Mouse (Mus musculus) adrenal gland, postnatal 25 days (tissue): ENCODE measurements around the gene Gm9936. TPM values are rescaled to one million over a fixed set of nuclear protein-coding genes. Genes with fewer than 3 reads are reported as not detected.
"Not testable (repeated sequence)": the region's sequence is repeated elsewhere in the genome, so short reads cannot be mapped to it uniquely, and the experiment has no call there.

ENCODE experiments used
- DNase-seq: peaks from one replicate; pipeline ENCODE4 v3.0.0; 2021; ENCODE audit warnings: mixed read lengths
- long read RNA-seq: library from polyadenylated mRNA; stranded (forward); transcript quantifications from one replicate; pipeline ENCODE4 v2.0.0, GENCODE M21; 2021
- total RNA-seq: library from RNA; stranded (reverse); gene quantifications from 2 replicates; pipeline ENCODE4 v1.2.3, GENCODE M21; 2021

Gene Gm9936
- 0.09 TPM in 1 of 2 replicates, not detected in the other for total RNA-seq
- long read RNA-seq, result 0 reads

DNA sequence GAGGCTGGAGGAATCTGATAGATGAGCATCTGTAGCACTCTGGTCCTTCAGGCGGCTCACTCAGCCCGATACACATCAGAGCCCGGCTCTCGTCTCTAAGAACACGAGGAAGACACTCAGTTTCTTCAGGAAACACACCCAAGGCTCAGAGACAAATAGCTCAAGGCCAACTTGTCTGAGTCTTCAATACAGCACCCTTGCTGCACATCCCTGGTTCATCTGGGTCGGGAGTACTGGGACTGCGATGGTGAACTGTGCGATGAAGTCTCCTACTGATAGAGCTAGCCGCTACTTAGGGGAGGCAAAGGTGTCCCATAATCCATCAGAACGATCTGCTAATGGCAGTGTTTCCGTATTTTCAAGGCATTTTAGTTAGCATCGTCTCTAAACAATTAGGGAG, at the start of gene Gm9936:
Gene Gm9936, minus strand, starts transcription at position 101 of the 400 bp plus-strand sequence.
- no peak for DNase-seq

DNA sequence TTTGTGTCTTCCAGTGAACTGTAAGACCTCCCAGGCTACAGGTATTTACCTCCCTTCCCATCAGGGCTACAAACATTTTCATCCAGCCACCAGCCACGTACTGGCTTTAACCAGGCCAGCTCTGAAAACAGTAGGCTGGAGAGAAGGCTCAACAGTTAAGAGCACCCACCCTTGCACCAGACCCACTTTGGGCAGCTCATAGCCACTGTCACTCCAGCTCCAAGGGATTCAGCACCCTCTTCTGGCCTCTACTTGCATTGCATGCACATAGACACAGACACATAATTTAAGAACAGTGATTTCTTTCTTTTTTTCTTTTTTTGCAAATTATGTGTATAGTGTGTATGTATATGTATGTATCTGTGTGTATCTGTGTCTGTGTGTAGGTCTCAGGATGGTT, 43.9 kb upstream of the Gm9936 start:
- peak; percentile 35 for DNase-seq

DNA sequence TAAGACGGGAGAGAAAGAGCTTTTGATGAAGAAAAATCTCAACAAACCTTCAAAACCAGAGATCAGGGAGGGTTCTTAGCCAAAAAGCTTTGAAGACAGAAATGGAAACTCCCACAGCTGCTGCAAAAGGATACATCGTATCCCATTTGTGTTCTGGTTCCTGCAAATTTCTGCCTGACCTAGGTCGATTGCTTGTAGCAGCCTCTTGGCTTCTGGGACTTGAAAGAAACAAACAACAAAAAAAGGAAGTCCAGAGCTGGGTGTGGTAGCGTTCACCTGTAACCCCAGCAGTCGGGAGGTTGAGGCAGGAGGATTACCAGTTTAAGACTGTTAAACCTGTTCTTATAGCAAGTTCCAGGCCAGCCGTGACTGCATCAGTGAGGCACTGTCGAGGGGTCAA, 40.4 kb upstream of the Gm9936 start:
- DNase-seq, result no peak

DNA sequence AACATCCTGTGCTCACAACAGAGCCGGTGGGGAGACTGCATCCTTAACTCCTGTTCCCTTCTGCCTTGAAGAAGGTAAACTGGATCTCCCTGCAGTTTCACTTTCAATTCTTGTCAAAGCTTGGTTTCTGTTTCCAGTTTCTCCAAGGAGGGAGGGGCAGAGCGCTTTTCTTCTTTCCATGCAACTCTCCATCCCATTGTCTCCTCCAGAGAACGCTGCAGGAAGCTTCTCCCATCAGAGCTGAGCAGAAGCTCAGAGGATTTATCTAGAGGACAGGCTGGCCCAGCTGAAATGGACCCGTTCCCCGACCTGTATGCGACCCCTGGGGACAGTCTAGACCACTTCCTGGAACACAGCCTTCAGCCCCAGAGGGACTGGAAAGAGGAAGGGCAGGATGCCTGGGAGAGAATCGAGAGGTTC, 38.9 kb upstream of the Gm9936 start:
- DNase-seq, result no peak

DNA sequence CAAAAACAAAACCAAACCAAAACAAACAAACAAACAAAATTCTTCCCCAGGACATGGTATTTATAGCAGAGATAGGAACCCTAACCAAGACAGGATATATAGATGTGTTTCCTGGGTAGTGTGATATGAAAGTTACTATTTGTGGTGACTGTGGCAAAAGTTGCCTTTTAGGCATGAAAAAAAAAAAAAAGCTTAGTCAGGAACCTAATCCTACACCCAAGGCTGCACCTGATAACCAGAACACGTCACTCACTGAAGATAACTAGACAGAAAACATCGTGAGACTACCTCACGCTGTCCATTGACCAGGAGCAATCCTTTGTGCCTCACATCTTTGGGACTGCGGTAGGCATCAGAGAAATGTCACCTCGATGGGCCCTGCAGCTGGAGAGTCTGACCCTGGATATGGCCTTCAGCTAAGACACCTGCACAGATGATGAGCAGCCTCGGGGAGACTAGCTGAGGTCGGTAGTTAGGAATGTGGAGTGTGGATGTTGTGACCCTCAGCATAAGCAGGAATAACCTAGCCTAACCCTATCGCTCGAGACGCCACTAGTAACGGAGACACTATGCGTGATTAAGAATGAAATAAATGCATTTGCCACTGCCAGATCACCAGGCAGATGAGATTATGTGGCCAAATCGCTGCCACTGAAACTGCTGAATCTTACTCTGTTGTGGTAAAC, 38.3 kb upstream of the Gm9936 start, which contains the start of gene Oasl2:
Gene Oasl2, plus strand, starts transcription at position 249 of the 686 bp plus-strand sequence.
- no peak for DNase-seq

DNA sequence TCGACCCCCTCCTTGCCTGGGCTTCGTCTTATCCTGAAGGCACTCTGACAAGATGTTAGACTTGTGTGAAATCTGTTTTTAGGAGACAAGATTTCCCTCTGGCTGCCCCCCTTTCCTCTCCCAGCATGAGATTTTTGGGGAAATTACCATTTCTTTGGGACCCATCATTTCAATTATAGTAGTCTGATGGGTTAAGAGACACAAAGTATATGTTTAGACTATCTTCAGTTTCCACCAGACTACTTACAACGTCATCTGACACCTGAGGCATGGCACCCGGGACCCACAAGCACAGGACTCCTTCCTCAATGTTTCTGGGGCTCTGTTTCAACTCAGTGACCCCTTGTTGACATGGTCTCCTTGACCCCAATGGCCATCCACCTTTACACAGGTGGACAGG, 37.1 kb upstream of the Gm9936 start:
- no peak for DNase-seq

DNA sequence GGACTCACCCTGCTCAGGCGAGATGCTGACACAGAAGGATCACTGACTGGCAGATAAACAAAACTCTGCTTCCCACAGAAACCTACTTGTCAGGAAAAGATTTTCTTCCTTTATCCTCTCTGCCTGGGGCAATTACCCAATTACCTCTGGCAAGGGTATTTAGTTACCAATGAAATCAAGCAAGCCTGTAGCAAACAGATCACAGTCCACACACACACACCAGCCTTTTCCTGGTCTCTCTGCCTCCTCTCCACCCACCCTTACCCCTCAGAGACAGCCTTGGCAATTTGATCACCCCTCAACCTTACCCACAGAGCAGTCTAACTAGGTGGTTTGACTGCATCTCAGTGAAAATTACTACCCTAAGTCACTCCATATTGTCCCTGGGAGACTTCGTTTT, 30.5 kb upstream of the Gm9936 start:
- DNase-seq, result no peak

DNA sequence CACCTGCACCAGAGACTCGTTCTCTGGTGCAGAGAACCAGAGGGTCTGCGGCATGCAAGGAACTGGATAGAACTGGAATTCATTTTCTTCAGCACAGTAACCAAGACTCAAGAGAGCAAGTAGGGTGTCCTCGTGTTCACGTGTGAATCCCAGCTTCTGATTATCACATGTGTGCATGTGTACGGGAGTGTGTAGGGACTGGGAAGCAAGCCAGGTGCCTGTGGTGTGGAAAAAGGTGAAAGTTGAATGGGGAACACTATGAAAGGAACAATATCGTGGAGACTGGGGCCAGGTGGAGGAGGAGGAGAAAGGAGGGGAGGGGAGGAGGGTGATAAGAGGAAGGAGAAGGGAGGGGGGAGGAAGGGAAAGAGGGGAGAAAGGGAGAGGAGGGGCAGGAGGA, 28.3 kb upstream of the Gm9936 start:
- no peak for DNase-seq

DNA sequence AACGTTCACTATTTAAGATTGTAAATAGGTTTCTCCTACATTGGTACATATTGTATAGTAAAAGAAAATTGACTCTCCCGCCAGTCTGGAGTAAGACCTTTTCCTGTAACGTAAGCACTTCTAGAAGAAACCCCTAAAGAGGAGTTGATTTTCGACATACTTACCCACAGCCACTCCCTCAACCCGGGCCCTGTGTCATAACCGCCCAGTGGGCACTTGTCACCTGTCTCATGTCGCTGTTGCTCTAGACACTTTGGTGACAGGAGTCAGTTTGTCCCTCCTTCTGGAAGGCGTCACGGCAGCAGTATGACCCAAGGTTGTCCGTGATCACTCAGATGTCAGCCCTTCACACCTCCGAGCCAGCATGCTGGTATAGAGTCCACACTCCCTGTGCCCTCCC, 24.5 kb upstream of the Gm9936 start:
- no peak for DNase-seq

DNA sequence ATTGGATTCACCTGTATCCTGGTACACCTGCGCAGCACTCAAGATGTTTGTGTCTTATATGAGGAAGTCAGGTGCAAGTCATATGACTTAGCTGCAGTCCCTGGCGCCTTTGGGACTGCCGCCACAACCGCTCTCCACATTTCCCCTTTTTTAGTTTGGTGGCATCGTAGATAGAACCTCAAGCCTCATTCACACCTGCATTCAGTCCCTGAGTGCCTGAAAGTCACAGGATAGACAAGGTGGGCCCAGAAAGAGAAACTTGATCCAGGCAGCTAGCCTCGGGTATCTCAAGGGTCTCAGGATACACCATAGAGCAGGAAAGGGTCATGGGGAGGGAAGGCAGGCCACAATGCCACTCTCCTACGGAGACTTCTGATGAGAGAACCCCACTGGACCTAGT, 23.8 kb upstream of the Gm9936 start:
- DNase-seq, result not testable (repeated sequence)

DNA sequence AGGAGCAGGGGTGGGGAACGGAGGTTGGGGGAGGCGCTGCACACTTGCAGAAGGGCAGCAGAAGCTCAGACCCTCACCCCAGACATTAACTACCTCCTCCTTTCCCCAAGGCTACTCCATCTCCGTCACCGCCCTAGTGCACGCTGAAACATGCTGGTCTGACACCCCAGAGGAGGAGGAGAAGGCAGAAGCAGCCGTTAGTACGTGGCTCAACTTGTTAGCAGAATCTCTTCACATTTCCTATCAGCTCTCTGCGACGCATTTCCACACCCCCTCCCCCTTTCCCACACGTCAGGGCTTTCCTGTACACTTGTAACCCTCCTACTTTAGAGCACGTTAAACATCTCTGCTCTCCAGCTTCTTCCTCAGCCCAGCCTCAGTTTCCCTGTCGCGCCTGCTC, 20.9 kb upstream of the Gm9936 start:
- no peak for DNase-seq

DNA sequence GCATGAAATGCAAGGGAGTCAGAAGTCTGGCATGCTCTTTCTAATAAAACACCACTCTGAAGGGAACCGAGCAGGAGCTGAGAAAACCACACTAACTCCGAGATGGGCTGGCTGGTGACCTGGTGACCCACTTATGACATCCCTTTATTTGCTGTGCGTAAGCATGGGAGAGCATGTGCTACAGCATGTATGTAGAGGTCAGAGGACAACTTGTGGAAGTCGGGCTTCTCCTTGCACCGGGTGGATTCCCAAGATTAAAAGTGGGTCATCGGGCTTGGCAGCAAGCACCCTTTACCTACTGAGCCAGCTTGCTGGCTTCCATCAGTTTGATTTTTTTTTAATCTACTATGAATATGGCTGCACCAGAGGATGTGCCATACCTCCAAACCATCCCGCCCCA, 19.0 kb upstream of the Gm9936 start:
- DNase-seq, result no peak

DNA sequence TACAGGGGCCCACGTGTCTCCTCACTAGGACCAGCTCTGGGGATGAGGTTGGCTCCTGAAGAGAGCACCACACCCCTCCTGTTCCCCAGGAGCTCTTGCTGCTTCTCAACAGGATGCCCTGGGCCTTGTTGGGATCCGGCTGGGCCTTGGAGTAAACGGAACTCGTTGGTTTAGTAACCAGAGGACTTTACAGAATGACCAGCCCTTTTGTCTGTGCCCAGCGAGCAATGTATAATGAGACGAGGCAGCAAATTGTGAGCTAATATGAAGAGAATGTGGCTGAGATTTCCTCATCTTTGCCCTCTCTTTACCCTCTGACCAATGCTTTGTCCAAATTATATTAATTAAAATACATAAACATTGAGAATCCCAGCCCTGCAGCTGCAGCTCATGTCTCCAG, 17.8 kb upstream of the Gm9936 start:
- no peak for DNase-seq

DNA sequence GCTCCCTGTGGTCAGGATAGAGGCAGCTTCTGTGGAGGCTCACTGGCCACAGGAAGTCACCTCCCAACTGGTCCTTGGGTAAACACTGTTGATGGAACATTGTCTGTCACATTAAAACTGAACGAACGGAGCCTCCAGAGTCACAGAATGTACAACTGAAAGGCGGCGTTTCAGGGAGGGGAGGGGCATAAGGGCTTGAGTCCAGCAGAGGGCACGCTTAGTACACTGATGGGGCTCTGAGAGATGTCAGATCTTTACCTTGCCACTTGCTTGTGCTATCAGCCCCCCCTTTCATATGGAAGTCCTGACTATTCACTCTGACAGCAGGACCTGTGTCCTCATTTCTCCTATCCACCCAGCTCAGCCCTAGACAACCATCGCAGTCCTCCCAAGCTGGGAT, 17.4 kb upstream of the Gm9936 start:
- peak; percentile 13 for DNase-seq

DNA sequence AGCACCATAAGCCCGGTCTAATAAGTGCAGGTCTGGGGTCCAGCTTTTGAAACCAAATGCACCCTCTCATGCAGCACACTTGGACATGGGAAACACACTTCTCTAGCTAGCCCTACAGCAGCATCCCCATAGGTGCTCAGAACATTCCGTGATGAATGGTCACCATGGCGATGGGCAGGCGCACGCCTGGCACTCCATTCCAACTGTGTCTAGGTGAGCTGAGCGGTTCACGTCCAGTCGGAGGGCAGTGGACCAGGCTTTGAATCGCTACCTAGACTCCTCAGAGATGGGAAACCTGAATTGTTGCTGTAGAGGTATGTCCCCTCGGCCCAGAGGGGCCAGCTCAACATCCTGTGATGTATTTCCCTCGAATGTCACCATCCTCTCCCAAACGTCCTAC, 6.8 kb upstream of the Gm9936 start:
- DNase-seq, result no peak

DNA sequence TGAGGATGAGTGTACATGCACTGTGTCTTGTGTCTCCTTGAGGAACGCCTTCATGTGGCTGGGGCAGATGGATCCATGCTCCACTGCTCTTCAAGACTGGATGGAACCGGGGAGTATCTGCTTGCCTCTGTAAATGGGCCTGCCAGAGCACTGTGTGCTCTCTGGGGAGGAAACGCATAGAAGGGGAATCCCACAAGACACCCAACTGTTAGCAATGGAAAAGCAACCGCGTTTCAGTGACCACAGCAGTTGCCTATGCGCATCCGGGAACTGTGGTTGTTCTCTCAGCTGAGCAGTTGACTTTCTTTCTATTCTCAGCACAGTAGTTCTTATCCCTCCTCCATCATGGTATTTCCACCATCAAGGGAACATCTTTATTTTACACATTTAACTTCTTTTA, 6.3 kb upstream of the Gm9936 start:
- DNase-seq, result no peak

DNA sequence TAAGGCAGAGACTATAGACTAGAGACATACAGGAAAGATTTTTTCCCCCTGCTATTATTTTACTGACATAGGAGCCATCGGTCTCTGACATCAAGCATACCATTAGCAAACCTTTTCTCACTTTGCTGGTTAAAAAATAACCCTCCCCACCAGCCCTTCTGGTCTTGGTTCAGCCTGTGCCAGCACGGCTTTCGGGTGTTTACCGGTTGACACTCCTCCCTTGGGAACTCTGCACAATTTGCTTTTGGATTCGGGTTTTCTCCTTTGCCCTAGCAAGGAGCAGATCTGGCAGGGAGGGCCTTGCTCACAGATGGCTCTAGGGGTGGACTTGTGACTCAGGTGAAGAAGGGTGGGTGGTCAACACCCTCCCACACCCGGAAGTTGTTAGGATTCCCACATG, 3.2 kb upstream of the Gm9936 start:
- no peak for DNase-seq

DNA sequence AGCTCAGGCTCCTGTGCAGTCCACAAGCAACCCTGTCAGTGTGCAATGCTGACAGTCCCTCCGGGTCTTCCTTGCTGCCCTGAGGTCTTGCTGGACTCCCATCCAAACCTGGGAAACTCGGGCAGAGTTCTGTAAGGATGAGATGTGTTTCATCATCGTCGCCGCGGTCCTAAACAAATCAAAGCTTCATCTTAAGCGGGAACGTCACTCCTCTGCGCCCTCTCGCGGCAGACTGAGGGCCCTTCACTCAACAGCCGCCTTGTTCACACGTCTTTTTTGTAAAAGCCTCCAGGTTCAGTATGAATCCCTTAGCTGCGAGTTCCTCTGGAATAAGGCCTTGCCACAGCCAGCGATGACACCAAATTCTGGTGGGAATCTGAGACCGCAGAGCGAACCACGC, 771 bp upstream of the Gm9936 start:
- DNase-seq, result peak; percentile 73

DNA sequence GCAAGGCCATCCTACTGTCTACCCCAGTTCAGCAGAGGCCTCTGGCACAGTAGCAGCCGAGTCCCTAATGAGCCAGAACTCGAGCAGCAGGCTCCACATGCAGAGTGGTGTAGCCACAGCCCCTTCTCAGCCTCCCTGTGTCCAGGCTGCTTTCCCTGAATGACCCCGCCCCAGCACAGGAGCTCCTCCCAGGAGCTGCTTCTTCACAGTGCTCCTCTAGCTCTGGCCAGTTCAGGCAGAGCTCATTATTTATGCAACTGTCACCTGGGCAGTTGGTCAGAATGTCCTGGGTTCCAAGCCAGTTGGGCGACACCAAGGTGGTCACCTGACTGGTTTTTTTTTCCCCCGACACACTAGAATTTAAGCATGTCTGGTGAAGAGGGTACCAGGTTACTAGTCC, 5.1 kb downstream of the Gm9936 start, which contains the start of gene 4930519G04Rik:
Gene 4930519G04Rik, plus strand, starts transcription at position 301 of the 400 bp plus-strand sequence.
- not testable (repeated sequence) for DNase-seq

DNA sequence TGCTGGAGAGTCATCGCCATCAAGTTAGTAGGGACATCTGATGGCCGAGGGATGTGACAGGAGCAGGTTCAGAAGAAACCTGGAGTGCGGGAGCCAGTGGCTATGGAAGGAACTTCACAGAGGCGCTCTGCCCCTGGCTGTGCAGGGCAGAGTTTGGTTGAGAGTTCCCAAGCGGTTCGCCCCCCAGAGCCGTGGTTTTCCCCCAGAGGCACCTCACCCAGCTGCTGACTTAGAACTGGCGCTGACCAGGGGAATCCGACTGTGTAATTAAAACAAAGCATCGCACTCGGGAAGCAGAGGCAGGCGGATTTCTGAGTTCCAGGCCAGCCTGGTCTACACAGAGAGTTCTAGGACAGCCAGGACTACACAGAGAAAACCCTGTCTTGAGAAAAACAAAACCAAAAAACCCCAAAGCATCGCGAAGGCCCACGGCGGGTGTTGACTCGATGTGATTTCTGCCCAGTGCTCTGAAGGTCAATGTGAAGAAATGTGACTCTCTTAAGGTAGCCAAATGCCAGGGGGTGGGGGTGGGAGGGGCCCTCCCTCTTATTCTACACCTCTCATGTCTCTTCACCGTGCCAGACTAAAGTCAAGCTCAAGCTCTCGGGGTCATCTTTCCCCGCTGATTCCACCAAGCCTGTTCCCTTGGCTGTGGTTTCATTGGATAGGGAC, 6.8 kb downstream of the Gm9936 start:
- DNase-seq, result no peak

DNA sequence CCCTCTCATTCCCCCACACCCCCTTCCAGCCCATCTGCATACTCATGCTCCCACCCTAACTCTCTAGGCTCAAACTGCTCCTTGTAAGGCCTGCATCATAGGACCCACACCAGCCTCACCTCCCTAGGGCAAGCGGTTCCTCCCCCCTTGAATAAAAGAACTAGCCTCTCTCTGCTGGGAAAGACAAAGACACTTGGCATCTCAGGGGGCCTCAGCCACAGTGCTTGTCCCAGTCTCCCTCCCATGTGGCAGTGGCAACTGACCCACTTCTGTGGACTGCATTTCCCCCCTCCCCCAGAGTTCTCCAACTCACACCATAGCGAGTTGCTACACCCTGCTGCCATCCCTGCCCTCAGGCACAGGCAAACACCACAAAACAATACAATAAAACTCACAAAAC, 14.1 kb downstream of the Gm9936 start:
- not testable (repeated sequence) for DNase-seq

DNA sequence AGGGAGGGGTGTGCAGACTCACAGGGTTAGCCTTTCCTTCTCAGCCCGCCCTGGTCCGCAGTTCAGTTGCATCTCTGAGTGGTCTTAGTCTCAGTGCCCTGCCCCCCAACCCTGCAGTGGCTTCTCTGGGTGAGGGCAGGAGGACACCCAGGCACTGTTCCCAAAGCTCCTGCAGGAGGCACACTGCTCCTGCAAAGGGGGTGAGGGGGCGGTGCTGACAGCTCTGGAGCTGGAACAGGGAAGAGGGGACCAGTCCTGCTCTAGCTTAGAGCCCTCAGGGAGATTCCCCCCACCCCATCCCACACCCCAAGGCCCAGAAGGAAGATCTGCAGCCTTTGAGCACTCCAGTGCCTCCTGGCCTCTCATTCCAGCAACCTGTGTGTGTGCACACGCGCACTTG, 15.8 kb downstream of the Gm9936 start:
- no peak for DNase-seq

DNA sequence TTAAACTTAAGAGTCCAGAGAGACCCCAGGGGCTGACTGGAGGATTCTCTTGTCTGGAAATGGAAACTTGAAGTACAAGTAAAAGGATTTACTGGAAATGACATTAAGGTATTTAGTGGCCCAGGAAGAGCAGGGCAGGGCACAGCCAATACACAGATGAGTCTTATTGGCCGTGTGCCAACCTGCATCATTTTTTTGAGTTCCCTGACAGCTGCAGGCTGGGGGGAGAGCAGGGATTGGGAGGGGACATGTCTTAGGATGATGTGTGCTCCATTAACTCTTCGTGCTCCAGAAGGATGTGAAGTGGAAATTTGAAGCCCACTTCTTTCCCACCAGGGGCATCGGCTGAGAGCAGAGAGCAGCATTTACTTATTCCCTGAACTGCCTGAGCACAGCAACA, 16.3 kb downstream of the Gm9936 start:
- DNase-seq, result not testable (repeated sequence)

DNA sequence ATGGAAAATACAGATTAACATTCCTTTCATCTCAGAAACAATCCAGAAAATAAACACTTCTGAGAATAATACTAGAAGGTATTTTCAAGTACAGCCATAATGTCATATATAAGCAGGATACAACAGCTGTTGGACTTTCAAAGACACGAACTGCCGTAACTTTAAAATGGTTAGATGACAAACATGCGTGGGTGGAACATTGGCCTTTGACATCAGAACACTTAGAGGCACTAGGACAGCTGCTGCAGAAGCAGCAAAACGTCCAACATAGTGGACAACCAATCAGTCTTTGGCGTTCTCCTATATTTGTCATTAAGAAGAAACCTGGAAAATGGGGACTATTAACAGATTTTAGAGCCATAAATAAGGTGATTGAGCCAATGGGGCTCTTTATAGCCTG, 18.0 kb downstream of the Gm9936 start:
- DNase-seq, result not testable (repeated sequence)
